Mouse (Mus musculus): Measurements from ENCODE around the gene Ppp4r3a. TPM values are rescaled to one million over a fixed set of nuclear protein-coding genes. Genes with fewer than 3 reads are reported as not detected.
A peak's percentile ranks its signal among the peaks of the same experiment; 100 is the strongest.

Ppp4r3a gene
- polyA plus RNA-seq, 1 experiment from 2014 or later: 23.3 TPM

GRCm38 (mm10) chr12:101084237-101084636, 735 bp upstream of the Ppp4r3a start:
- Histone ChIP-seq H3K9ac (replicated peaks) (peak overlapping the region; percentile 93), H3K4me2 (peak overlapping the region; percentile 81), H3K27me3 (replicated peaks) (no peaks in the 10 kb centered on the region), H3K27ac (replicated peaks) (peak overlapping the region; percentile 99), H3K9me3 (replicated peaks) (no peaks in the 10 kb centered on the region), H3K36me3 (no peaks in the 10 kb centered on the region), H3K4me3 (replicated peaks) (peak overlapping the region; percentile 95), H3K4me1 (peaks cover 31% of the 10 kb centered on the region)
- ATAC-seq (ENCODE audit: low FRiP score): peak; percentile 6
- 14% methylated on average over 4 of the region's 4 CpGs for WGBS

GRCm38 (mm10) chr12:101083839-101084195, 315 bp upstream of the Ppp4r3a start:
- peak overlapping the region; percentile 93 for H3K9ac ChIP-seq (replicated peaks)
- H3K36me3 ChIP-seq: no peaks in the 10 kb centered on the region
- H3K27me3 ChIP-seq (replicated peaks): no peaks in the 10 kb centered on the region
- H3K27ac ChIP-seq (replicated peaks): peak overlapping the region; percentile 99
- peak; percentile 75 for ATAC-seq (ENCODE audit: low FRiP score)
- H3K4me3 ChIP-seq (replicated peaks): peak overlapping the region; percentile 95
- under 1% methylated on average over 23 of the region's 23 CpGs for WGBS
- H3K4me1 ChIP-seq: peaks cover 35% of the 10 kb centered on the region
- H3K4me2 ChIP-seq: peak overlapping the region; percentile 81
- H3K9me3 ChIP-seq (replicated peaks): no peaks in the 10 kb centered on the region

- Histone ChIP-seq H3K4me2 (peak overlapping the region; percentile 81), H3K36me3 (no peaks in the 10 kb centered on the region), H3K27me3 (replicated peaks) (no peaks in the 10 kb centered on the region), H3K9me3 (replicated peaks) (no peaks in the 10 kb centered on the region), H3K9ac (replicated peaks) (peak overlapping the region; percentile 93), H3K4me1 (peaks cover 38% of the 10 kb centered on the region), H3K27ac (replicated peaks) (peak overlapping the region; percentile 99), H3K4me3 (replicated peaks) (peak overlapping the region; percentile 95)
- under 1% methylated on average over 68 of the region's 69 CpGs for WGBS
- peak; percentile 12 for ATAC-seq (ENCODE audit: low FRiP score)
Measured at GRCm38 (mm10) chr12:101082296-101083075, 1.0 kb downstream of the Ppp4r3a start.

GRCm38 (mm10) chr12:101077955-101078354, 5.5 kb downstream of the Ppp4r3a start:
- Histone ChIP-seq H3K4me2 (no peak overlapping the region), H3K27ac (replicated peaks) (no peak overlapping the region), H3K27me3 (replicated peaks) (no peaks in the 10 kb centered on the region), H3K4me3 (replicated peaks) (no peak overlapping the region), H3K9me3 (replicated peaks) (no peaks in the 10 kb centered on the region), H3K4me1 (peaks cover 32% of the 10 kb centered on the region), H3K9ac (replicated peaks) (no peak overlapping the region), H3K36me3 (no peaks in the 10 kb centered on the region)
- no peak for ATAC-seq (ENCODE audit: low FRiP score)

GRCm38 (mm10) chr12:101075433-101075832, 8.1 kb downstream of the Ppp4r3a start:
- Histone ChIP-seq H3K4me1 (peaks cover 16% of the 10 kb centered on the region), H3K4me2 (no peak overlapping the region), H3K36me3 (no peaks in the 10 kb centered on the region), H3K27ac (replicated peaks) (no peak overlapping the region), H3K9me3 (replicated peaks) (no peaks in the 10 kb centered on the region), H3K9ac (replicated peaks) (no peak overlapping the region), H3K27me3 (replicated peaks) (no peaks in the 10 kb centered on the region), H3K4me3 (replicated peaks) (no peak overlapping the region)
- WGBS: 86% methylated on average over 3 of the region's 3 CpGs
- ATAC-seq (ENCODE audit: low FRiP score): no peak

GRCm38 (mm10) chr12:101074821-101075429, 8.6 kb downstream of the Ppp4r3a start:
- WGBS: 97% methylated on average over 4 of the region's 4 CpGs
- H3K36me3 ChIP-seq: no peaks in the 10 kb centered on the region

GRCm38 (mm10) chr12:101069813-101070212, 13.7 kb downstream of the Ppp4r3a start:
- Histone ChIP-seq H3K4me3 (replicated peaks) (no peak overlapping the region), H3K4me2 (no peak overlapping the region), H3K27me3 (replicated peaks) (no peaks in the 10 kb centered on the region), H3K4me1 (no peaks in the 10 kb centered on the region), H3K27ac (replicated peaks) (no peak overlapping the region), H3K9me3 (replicated peaks) (no peaks in the 10 kb centered on the region), H3K9ac (replicated peaks) (no peak overlapping the region), H3K36me3 (no peaks in the 10 kb centered on the region; the same call in 1 of the 2 replicates)
- WGBS: 98% methylated on average over 1 of the region's 1 CpGs
- no peak for ATAC-seq (ENCODE audit: low FRiP score)

More at GRCm38 (mm10) chr12:101074821-101075429, 8.6 kb downstream of the Ppp4r3a start:
- ATAC-seq (ENCODE audit: low FRiP score): no peak
- Histone ChIP-seq H3K27ac (replicated peaks) (no peak overlapping the region), H3K4me1 (peaks cover 14% of the 10 kb centered on the region), H3K9me3 (replicated peaks) (no peaks in the 10 kb centered on the region), H3K9ac (replicated peaks) (no peak overlapping the region), H3K4me2 (no peak overlapping the region), H3K4me3 (replicated peaks) (no peak overlapping the region), H3K27me3 (replicated peaks) (no peaks in the 10 kb centered on the region)

- no peak for ATAC-seq (ENCODE audit: low FRiP score)
- no peak overlapping the region for H3K9ac ChIP-seq (replicated peaks)
- no peaks in the 10 kb centered on the region for H3K27me3 ChIP-seq (replicated peaks)
- no peak overlapping the region for H3K27ac ChIP-seq (replicated peaks)
- H3K4me3 ChIP-seq (replicated peaks): no peak overlapping the region
- no peaks in the 10 kb centered on the region for H3K4me1 ChIP-seq
- peaks cover 22% of the 10 kb centered on the region for H3K36me3 ChIP-seq
- 78% methylated on average over 1 of the region's 1 CpGs for WGBS
- no peaks in the 10 kb centered on the region for H3K9me3 ChIP-seq (replicated peaks)
- H3K4me2 ChIP-seq: no peak overlapping the region
Measured at GRCm38 (mm10) chr12:101066329-101066728, 17.2 kb downstream of the Ppp4r3a start.

- ATAC-seq (ENCODE audit: low FRiP score): no peak
- Histone ChIP-seq H3K9ac (replicated peaks) (no peak overlapping the region), H3K9me3 (replicated peaks) (no peaks in the 10 kb centered on the region), H3K27me3 (replicated peaks) (no peaks in the 10 kb centered on the region), H3K4me3 (replicated peaks) (no peak overlapping the region), H3K27ac (replicated peaks) (no peak overlapping the region), H3K36me3 (peaks cover 51% of the 10 kb centered on the region), H3K4me1 (no peaks in the 10 kb centered on the region), H3K4me2 (no peak overlapping the region)
Measured at GRCm38 (mm10) chr12:101039956-101040355, 43.5 kb downstream of the Ppp4r3a start.

GRCm38 (mm10) chr12:101028954-101029731, 54.4 kb downstream of the Ppp4r3a start, which contains the start of gene Ccdc88c:
TSS of gene Ccdc88c (minus strand) at chr12:101029056.
- WGBS: under 1% methylated on average over 53 of the region's 56 CpGs
- H3K4me2 ChIP-seq: peak within 1 kb of the TSS; percentile 91
- no peaks in the 10 kb centered on the region for H3K27me3 ChIP-seq (replicated peaks)
- H3K36me3 ChIP-seq: no peaks in the 10 kb centered on the region
- peak within 1 kb of the TSS; percentile 76 for H3K9ac ChIP-seq (replicated peaks)
- ATAC-seq (ENCODE audit: low FRiP score): peak; percentile 92
- peak within 1 kb of the TSS; percentile 89 for H3K27ac ChIP-seq (replicated peaks)
- H3K9me3 ChIP-seq (replicated peaks): no peaks in the 10 kb centered on the region
- H3K4me1 ChIP-seq: peaks cover 40% of the 10 kb centered on the region
- peak within 1 kb of the TSS; percentile 64 for H3K4me3 ChIP-seq (replicated peaks)

GRCm38 (mm10) chr12:101028247-101028953, 55.1 kb downstream of the Ppp4r3a start:
- H3K36me3 ChIP-seq: no peaks in the 10 kb centered on the region
- H3K4me2 ChIP-seq: peak overlapping the region; percentile 91
- no peaks in the 10 kb centered on the region for H3K9me3 ChIP-seq (replicated peaks)
- WGBS: under 1% methylated on average over 56 of the region's 67 CpGs
- ATAC-seq (ENCODE audit: low FRiP score): peak; percentile 28
- peaks cover 48% of the 10 kb centered on the region for H3K4me1 ChIP-seq
- H3K27ac ChIP-seq (replicated peaks): peak overlapping the region; percentile 89
- H3K9ac ChIP-seq (replicated peaks): peak overlapping the region; percentile 76
- H3K4me3 ChIP-seq (replicated peaks): peak overlapping the region; percentile 64
- no peaks in the 10 kb centered on the region for H3K27me3 ChIP-seq (replicated peaks)
